21 mouse cellular contexts compared by ENCODE assay signal in genomic region chr11:88538710-88539340, GRCm38 (mm10).
A peak's percentile ranks its signal among the peaks of the same experiment; 100 is the strongest.
DNase-seq lines count a peak whose midpoint lies in the region; ATAC-seq and TF ChIP-seq lines count a peak whose summit lies in the region.
"Had no signal": no experiment of that assay in that cellular context is flagged by ENCODE, and none has a peak within 500 bp of the region (broad histone marks: within the 10 kb centered on the region; RNA-seq: fewer than 3 reads in every experiment).

No protein-coding gene starts in this region.

- TF ChIP-seq EP300 in lung, postnatal 0 days (IDR thresholded peaks at IDR 0.05): no peak

- H3K9me3 ChIP-seq in heart, embryonic 13.5 days: no peaks in the 10 kb centered on the region
- H3K9me3 ChIP-seq in lung, postnatal 0 days (ENCODE audit: low read length): no peaks in the 10 kb centered on the region
- no peaks in the 10 kb centered on the region for H3K9me3 ChIP-seq in hindbrain, embryonic 13.5 days
- H3K9me3 ChIP-seq in midbrain, embryonic 15.5 days: no peaks in the 10 kb centered on the region
- H3K9me3 ChIP-seq: embryonic facial prominence, embryonic 13.5 days; limb, embryonic 12.5 days; liver, embryonic 15.5 days had no signal

- H3K36me3 ChIP-seq in heart, embryonic 13.5 days: no peaks in the 10 kb centered on the region; the same call in 1 of the 2 replicates
- no peaks in the 10 kb centered on the region for H3K36me3 ChIP-seq in lung, postnatal 0 days (ENCODE audit: insufficient read depth, low read length)
- no peaks in the 10 kb centered on the region for H3K36me3 ChIP-seq in hindbrain, embryonic 13.5 days
- no peaks in the 10 kb centered on the region for H3K36me3 ChIP-seq in midbrain, embryonic 15.5 days (replicated peaks)
- H3K36me3 ChIP-seq: embryonic facial prominence, embryonic 13.5 days; limb, embryonic 12.5 days; liver, embryonic 15.5 days had no signal

- no peak for TF ChIP-seq CTCF in lung, postnatal 0 days (IDR thresholded peaks at IDR 0.05)

- ATAC-seq in heart, embryonic 13.5 days (ENCODE audit: extremely low read depth, insufficient number of reproducible peaks, low FRiP score, low TSS enrichment): no peak
- peak; percentile 20; the same call in 1 of the 2 replicates for ATAC-seq in lung, postnatal 0 days
- no peak for ATAC-seq in hindbrain, embryonic 13.5 days (ENCODE audit: low FRiP score)
- ATAC-seq in midbrain, embryonic 15.5 days (replicated peaks): no peak
- no peak for ATAC-seq in granulocyte monocyte progenitor cell, adult 5-6 weeks (replicated peaks; ENCODE audit: poor library complexity, severe bottlenecking)
- ATAC-seq: forebrain, embryonic 16.5 days; inflammation-experienced regulatory T-cells, adult 6 months; Patski had no signal

- no peak overlapping the region for H3K4me3 ChIP-seq in heart, embryonic 13.5 days
- H3K4me3 ChIP-seq in lung, postnatal 0 days (ENCODE audit: low read depth, low read length): no peak overlapping the region
- H3K4me3 ChIP-seq in hindbrain, embryonic 13.5 days: no peak overlapping the region
- H3K4me3 ChIP-seq in midbrain, embryonic 15.5 days: no peak overlapping the region
- H3K4me3 ChIP-seq: embryonic facial prominence, embryonic 13.5 days; limb, embryonic 12.5 days; liver, embryonic 15.5 days had no signal

- DNase-seq in heart, adult 11 months: no peak
- DNase-seq in lung, postnatal 0 days (ENCODE audit: low spot score): peak; percentile 34
- DNase-seq in lung, postnatal 14 days: no peak
- no peak for DNase-seq in urinary bladder, adult 18-20 months (ENCODE audit: low spot score in 2 of 2)
- DNase-seq: cerebellum, adult 18-20 months; gastrocnemius, postnatal 10 days; kidney, postnatal 36 days; layer of hippocampus, postnatal 36 days; spleen, adult 18-20 months; thymus, postnatal 4 days had no signal

- H3K4me2 ChIP-seq in heart, embryonic 13.5 days: no peak overlapping the region
- no peak overlapping the region for H3K4me2 ChIP-seq in lung, postnatal 0 days (replicated peaks; ENCODE audit: low read depth, low read length)
- H3K4me2 ChIP-seq in hindbrain, embryonic 13.5 days: no peak overlapping the region
- no peak overlapping the region for H3K4me2 ChIP-seq in midbrain, embryonic 15.5 days
- H3K4me2 ChIP-seq: embryonic facial prominence, embryonic 13.5 days; limb, embryonic 12.5 days; liver, embryonic 15.5 days had no signal

- H3K9ac ChIP-seq in heart, embryonic 13.5 days: peak overlapping the region; percentile 47
- no peak overlapping the region for H3K9ac ChIP-seq in lung, postnatal 0 days (replicated peaks; ENCODE audit: low read depth)
- H3K9ac ChIP-seq in hindbrain, embryonic 13.5 days: peak overlapping the region; percentile 39; the same call in 1 of the 2 replicates
- no peak overlapping the region for H3K9ac ChIP-seq in midbrain, embryonic 15.5 days
- H3K9ac ChIP-seq: embryonic facial prominence, embryonic 13.5 days; limb, embryonic 12.5 days; liver, embryonic 15.5 days had no signal

- WGBS in heart, embryonic 13.5 days: 61% methylated on average over 13 of the region's 13 CpGs
- 64% methylated on average over 13 of the region's 13 CpGs for WGBS in lung, postnatal 0 days
- 56% methylated on average over 13 of the region's 13 CpGs for WGBS in hindbrain, embryonic 13.5 days
- WGBS in midbrain, embryonic 15.5 days: 72% methylated on average over 13 of the region's 13 CpGs

- no peaks in the 10 kb centered on the region for H3K27me3 ChIP-seq in heart, embryonic 13.5 days (replicated peaks)
- no peaks in the 10 kb centered on the region for H3K27me3 ChIP-seq in lung, postnatal 0 days (replicated peaks; ENCODE audit: insufficient read depth, low read length)
- H3K27me3 ChIP-seq in hindbrain, embryonic 13.5 days: no peaks in the 10 kb centered on the region
- H3K27me3 ChIP-seq in midbrain, embryonic 15.5 days (replicated peaks): no peaks in the 10 kb centered on the region
- H3K27me3 ChIP-seq: embryonic facial prominence, embryonic 13.5 days; limb, embryonic 12.5 days; liver, embryonic 15.5 days; Patski had no signal

- peak overlapping the region; percentile 67 for H3K27ac ChIP-seq in heart, embryonic 13.5 days (replicated peaks)
- no peak overlapping the region for H3K27ac ChIP-seq in lung, postnatal 0 days (ENCODE audit: low read length)
- H3K27ac ChIP-seq in hindbrain, embryonic 13.5 days: peak overlapping the region; percentile 69
- peak overlapping the region; percentile 56; the same call in 1 of the 2 replicates for H3K27ac ChIP-seq in midbrain, embryonic 15.5 days
- H3K27ac ChIP-seq: embryonic facial prominence, embryonic 13.5 days; limb, embryonic 12.5 days; liver, embryonic 15.5 days; stomach, postnatal 0 days had no signal

- peaks cover 99% of the 10 kb centered on the region for H3K4me1 ChIP-seq in heart, embryonic 13.5 days
- peaks cover 15% of the 10 kb centered on the region; the same call in 1 of the 2 replicates for H3K4me1 ChIP-seq in lung, postnatal 0 days (ENCODE audit: insufficient read depth, low read depth, low read length)
- peaks cover 98% of the 10 kb centered on the region for H3K4me1 ChIP-seq in hindbrain, embryonic 13.5 days (replicated peaks)
- H3K4me1 ChIP-seq in midbrain, embryonic 15.5 days: peaks cover 84% of the 10 kb centered on the region
- H3K4me1 ChIP-seq: liver, embryonic 15.5 days had no signal

Comparison
In these comparisons a context has a peak if more than half of its experiments do, and no peak if none do; other contexts are left out.
1. H3K9ac ChIP-seq: peak in heart, embryonic 13.5 days (single experiment) and hindbrain, embryonic 13.5 days (single experiment); none in lung, postnatal 0 days (single experiment) and midbrain, embryonic 15.5 days (single experiment).